Mouse (Mus musculus) cerebellum, adult 11 months (tissue): ENCODE measurements at regions not wholly inside any gene's neighbourhood (a gene's known extent, or its start where the extent isn't known, plus 50 kb on each side); places are given as distances from the start of the nearest gene placed in this dataset.
"Not testable (repeated sequence)": the region's sequence is repeated elsewhere in the genome, so short reads cannot be mapped to it uniquely, and the experiment has no call there.

Experiments used
- DNase-seq: peaks from one replicate; pipeline ENCODE4 v3.0.0; 2022

DNA sequence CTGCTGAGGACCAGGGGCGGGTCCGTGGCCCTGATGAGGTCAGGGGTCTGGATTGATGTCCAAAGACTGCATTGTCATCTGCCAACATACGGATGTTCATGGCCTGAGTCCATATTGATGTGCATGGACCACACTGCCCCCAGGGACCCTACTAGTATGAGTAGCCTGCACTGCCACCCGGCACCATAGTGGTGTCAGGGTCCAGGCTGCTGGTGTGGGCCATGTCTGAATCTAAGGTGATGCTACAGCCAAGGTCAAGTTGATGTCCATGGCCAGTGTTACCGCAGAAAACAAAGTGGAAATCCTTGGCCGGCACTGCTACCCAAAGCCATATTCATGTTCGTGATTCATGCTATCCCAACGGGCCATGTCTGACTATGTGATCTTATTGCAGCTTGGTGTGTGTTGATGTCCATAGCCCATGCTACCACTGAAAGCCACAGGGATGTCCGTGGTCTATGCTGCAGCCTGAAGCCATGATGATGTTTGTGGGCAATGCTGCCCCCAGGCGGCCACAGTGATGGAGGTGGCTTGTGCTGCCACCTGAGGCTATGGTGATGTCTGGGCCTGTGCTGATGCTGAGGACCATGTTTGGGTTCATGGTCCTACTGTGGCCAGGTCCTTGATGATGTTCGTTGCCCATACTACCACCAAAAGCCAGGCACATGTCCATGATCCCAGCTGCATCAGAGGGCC is 130.5 kb downstream of the Iqub start:
- peak; percentile 10 for DNase-seq

DNA sequence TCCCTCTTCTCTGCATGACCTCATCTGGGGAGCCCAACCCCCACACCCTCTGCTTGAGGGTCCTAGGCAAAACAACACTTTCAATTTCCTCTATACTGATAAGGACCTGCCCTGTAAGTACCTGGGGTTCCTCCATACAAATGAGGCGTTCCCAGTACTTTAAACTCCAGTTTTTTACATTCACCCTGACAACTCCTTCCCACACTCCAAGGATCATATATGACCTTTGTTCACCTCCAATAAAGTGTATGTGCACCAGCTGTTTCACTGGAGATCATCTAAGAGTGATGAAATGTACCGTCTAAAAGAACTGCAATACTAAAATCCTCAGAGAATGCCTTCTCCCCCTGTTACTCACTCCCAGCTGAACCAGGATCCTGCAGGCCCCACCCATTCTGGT is 135.0 kb downstream of the Iqub start:
- no peak for DNase-seq

DNA sequence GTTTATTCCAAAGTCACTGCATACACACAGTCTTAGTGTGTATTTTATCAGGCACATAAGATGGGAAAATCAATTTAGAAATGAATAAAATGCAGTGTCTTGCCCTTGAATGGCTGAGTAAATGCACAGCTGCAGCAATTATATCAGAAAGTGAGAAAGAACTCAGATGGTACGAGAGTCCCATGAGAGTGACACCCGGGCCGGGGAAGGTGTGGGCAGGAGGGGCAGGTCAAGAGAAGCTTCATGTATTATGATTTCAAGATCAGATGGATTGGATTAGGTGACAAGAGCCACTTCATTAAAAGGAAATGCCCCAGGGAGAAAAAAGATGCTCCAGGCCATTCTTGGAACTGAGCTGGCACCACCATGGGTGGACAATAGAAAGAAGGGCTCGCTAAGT is 138.1 kb downstream of the Iqub start:
- DNase-seq: no peak

DNA sequence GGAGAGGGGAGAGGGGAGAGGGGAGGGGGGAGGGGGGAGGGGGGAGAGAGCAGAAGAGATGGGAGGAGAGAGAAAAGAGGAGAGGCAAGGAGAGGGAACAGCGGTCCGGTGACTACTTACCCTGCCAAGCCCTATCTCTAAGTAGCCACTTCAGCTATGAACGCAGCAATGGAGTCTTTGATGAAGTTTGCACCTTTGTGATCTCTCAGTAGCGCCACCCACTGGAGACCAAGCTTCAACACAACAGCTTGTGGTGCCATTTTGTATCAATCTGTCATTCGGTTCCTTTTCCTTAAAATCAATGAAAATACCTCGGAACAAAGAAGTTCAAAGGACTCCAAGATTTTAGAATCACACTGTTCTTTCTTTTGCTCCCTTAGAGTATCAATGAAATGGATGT is 141.7 kb downstream of the Iqub start:
- no peak for DNase-seq

DNA sequence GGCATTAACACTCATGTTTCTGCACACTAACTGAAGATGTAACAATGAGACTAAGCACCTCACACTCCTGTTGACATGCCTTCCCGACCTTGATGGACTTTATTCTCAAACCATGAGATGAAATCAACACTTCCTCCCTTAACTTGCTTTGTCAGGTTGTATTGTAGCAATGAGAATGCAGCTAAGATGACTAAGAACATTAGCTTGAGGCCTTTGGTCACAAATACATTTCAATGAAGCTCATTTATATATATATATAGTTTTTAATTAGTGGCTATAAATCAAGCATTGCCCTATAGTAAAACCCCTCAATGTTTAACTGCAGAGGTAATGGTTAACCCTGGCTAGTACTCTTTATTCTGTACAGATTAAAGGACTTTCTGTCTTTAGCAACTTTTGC is 143.2 kb downstream of the Iqub start:
- DNase-seq: no peak

DNA sequence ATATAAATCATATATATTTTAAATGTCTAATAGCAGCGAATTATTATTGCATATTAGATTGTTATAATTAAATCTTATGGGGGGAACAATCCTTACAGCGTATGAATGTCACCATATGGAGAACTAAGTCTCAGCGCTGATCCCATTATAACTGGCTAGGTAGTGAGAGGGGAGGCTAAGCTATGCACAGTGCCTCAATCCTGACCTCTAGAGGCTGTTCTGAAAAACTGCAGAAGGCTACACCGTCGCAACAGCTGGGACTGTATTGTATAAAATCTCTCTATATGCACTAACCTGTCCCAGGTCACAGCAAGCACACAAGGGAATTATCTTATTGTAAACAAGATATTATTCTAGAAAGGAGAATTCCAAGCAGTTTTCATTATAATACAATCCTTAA is 164.0 kb downstream of the Iqub start:
- DNase-seq: peak; percentile 44

DNA sequence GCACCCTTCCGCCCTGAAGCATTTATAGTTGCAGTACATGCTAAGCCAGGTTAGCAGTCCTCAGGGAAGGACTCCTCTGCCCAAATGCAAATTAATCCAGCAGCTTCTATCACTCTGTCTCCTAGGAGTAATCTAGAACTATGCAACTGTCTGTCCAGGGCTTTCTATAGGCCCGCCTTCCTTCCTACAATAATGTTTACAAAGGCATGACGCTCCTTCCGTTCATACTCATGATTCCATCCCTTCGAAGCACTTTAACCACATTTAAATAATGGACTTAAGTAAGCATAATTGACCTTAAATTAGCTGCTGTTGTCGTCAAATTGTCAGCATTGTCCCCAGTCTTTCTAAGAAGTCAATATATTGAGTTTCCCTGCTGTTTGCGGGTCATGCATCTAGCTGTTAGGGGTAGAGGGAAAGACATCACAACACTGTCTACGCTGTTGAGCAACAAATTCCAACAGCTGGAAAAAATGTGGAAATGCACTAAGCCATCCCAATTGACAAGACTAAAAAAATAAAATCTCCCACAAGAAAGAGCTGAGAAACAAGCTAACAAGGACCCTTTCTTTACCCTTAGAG is 166.3 kb downstream of the Iqub start:
- no peak for DNase-seq

DNA sequence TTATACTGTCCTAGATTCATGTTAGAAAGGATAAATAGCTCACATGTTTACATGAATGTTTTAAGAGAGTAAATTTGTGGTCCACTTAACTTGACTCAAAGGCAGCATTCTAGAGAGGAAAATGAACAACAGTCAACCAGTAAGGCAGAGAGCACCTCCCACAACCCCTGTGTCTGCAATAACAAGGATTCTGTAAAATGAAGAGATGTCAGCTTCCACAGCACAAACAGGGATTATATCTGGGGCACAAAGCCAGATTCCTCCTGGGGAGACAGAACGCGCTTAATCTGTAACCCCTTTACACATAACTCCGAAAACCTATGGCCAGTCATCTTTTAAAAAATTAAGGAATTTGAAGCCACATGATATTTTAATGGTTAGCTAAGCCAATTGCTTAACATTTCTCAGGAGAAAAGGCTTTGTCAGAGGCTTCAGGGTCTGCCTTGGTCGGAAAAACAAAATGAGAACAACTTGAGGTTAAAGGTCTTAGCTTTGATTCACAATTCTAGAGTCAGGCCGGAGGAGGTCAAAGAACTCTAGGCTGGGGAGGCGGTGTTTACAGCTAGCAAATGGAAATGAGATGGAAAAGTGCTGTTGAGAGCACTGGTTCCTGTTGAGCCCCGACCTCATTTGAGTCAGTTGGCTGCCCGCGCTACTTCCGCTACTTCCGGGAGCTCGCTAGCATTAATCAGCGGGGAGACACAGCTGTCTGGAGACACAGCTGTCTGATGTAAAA is 167.0 kb downstream of the Iqub start:
- DNase-seq: no peak

DNA sequence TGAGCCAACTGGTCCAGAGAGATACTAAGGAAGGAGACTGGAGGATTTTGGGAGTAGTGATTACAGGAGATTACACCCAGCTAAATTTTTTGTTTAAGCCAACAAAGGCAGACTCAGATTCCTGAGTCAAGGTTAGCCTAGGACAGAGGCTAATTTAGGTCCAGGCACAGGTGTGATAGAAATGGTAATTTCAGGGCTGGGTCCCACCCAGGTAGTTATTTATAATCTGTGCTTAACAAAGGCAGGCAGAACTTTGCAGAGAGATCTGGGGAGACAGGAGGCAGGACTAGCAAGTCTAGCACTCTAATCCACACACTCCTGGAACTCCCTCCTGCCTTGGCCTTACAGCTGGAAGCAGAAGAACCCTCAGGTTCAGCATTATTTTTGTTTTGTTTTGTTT is 172.4 kb downstream of the Iqub start:
- no peak for DNase-seq

DNA sequence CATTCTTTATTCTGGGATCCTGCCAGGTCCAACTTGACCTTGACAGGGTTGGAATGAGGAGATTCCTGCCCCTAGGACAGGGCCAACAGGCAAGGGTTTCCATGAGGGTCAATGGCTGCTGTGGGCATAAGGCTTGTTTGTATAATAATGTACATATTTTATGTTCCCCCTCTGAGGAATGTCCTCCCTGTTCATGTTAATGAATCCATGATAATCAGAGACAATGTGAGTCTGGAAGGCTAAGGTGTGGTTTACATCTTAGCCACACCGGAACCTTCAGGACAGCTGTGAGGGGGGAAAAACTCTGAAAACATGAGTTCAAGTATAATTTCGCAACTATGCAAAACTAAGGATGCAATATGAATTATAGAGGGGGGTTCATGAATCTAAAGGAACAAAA is 172.8 kb downstream of the Iqub start:
- no peak for DNase-seq

DNA sequence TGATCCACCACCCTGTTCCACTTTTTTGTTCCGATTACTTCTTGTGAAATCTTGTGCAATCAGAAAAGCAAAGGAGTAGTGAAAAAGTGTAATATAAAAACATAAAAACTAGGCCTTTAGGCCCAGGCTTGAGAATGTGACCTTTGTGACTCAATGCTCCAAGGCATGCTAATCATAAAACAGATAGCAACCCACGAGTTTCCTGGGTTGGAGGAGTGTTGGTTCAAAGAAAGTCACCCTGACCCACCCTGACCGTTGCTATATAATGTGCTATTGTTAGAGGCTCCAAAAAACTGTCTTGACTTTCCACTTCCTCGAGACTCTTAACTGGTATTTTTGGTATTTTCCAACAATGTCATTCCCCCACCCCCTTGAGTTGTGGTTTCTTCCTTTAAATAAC is 172.2 kb upstream of the Slc13a1 start:
- DNase-seq: not testable (repeated sequence)

DNA sequence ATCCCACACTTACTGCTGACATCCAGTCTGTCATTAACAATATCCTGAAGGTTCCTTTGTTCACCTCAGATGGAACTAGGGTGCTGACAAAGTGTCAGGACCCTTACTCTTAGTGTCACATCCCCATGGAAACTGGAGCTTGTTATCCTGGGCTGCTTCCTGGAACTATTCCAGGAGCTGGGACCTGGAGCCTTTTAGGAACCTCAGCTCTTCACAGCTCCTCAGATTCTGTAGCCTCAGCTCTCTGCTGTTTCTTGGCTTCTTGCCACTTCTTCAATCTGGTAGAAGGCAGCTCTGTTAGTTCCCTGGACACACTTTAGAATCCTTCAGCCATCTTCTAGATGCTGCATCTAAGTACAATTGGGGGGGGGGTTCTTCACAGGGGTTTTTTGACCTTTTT is 157.3 kb upstream of the Slc13a1 start:
- peak; percentile 38 for DNase-seq

DNA sequence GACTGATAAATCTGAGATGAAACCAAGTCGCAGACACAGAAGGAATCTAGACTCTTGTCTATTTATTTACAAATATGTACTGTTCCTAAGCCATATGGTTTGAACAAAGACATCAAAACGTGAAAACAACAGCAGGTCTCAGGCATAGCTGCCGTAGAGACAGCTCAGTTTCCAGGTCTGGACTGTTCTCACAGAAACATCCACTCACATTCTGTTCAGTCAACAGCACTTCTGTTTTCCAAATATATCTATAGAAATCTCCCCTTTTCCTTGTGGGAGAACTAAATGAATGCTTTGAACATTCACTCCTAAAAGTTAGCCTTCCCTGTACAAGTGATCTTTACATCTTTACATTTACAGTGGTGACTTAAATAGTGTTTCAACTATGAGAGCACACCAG is 156.8 kb upstream of the Slc13a1 start:
- no peak for DNase-seq

DNA sequence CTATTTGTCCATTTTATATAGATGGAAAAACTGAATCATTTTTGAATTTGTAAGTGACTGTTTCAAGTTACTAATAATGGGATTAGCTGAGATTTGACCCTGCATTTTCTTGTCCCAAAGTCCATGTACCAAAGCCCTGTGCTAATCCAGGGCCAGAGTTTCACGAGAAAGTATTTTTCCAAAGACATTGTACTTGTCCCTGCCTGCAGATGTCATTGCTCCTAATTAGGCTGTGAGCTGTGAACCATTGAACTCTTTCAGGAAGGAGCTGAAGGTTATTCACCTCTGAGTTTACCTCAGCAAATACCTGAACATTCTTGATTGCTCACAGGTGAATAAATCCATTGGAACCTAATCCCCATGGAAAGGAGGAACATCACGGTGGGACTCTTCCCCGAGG is 154.5 kb upstream of the Slc13a1 start:
- DNase-seq: no peak

DNA sequence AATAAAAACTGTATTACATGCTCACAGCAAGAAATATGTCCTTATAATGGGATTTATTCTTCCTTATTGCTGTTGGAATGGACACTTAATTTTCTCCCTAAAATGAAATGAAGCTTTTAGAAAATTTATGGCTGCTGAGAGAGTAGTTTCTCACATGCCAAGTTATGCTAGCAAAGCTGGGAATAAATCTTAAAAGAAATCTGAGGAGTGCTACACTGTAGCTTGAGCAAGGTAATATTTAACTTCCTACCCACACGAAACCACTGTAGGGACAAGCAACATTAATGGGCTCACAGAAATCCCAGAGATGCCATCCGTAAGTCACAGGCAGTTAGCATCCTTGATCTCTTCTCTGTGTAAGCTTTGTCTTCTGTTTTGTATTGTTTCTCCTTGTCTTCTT is 151.0 kb upstream of the Slc13a1 start:
- DNase-seq: no peak

DNA sequence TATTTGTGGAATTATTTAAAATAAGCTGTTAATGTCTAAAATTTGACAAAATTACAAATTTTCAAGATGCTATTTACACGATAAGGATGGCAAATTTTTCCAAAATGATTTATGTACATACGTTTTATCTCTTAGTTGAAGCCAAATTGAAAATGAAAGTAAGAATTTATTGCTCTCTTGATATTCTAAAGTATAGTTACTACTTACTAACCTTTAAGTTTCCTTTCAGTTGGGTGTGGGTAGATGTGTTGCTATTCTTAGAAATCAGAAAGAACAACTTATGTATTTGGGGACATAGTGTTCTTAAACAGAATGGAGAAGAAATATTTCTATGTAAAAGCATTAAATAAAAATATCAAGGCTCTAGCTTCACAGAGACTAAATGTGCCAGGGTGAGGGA is 142.8 kb upstream of the Slc13a1 start:
- DNase-seq: no peak

DNA sequence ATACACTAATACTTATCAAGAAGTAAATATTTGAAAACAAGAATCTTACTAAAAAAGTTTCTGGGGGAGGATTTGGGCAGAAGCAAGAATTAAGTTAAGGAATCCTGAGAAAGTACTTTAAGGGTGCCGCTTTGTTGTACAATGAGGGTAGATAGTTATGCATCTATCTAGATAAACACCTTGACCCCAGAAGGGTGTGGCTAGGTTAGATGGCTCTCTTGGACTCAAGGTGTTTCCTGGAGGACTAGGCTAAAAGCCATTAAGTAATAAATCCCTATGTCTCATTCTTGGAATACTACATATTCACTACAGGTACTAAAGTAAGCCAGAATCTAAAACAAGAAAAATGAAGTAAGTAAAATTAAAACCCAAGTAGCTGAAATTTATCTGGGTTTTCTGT is 141.9 kb upstream of the Slc13a1 start:
- DNase-seq: no peak

DNA sequence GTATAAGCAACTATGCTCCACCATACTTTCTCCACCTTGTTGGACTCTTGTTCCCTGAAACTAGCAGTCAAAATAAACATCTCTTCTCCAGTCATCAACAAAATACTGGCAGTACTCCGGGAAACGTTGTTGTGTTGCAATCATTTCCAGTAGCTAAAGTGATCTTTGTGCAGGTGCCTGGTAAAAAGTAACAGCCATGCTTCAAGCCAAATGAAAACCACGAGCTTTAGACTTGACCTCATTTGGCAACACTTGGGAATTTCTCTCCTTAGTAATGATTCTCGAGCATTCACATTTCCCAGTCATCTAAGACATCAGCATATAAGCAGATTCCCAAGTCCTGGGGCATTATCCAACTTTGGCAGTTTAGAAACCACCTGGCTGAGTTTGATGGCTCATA is 133.8 kb upstream of the Slc13a1 start:
- DNase-seq: no peak

DNA sequence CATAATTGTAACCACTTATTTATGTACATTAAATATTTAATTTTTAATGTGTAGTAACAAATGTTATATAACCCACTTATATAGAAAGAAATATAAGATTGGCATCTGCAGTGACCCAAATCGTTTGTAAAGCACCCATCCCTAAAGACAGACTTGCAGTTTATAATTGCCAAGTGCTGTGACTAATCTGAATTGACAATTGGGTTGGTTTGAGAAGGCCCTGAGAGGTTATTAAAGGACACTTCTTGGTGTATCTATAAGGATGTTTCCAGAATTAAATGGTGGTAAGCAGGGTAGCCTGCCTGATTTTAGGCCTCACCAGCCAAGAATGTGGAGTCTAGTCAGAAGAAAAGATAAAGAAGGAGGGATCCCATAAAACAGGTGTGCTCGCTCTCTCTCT is 133.3 kb upstream of the Slc13a1 start:
- no peak for DNase-seq

DNA sequence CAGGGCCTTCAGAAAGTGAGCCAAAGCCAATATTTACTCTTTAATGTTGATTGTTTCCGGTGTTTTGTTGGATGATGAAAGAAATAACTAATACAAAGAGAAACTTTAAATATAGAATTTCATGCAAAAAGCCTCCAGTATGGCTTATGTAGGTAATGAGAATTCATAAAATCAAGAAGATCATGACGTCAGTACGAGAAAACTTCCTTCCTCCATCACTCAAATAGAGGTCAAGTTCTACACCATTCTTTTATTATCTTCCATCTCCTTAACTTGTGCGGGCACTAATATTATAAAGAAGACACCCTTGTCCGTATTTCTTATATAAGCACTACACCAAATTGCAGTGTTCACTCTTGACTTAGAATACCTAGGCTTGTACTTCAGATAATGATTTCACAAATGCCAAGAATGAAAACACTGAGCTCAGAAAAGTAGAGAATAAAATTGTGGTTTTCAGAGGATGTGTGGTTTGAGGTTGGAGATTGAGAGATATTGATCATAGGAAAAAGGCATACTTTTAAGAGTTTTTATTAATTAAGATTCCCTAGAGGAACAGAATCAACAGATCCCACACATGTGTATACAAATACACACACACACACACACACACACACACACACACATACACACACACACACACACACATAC is 130.8 kb upstream of the Slc13a1 start:
- no peak for DNase-seq

DNA sequence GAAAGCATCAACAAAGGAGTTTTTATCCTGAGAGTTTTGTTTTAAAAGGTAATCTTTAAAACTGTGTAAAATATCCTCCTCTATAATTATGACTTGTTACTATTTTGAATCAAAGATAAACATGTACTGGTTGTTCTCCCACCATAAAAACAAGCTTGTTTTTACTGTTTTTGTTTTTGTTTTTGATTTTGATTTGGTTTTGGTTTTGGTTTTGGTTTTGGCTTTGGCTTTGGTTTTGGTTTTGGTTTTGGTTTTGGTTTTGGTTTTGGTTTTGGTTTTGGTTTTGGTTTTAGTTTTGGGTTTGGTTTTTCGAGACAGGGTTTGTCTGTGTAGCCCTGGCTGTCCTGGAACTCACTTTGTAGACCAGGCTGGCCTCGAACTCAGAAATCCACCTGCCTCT is 120.9 kb upstream of the Slc13a1 start:
- not testable (repeated sequence) for DNase-seq

DNA sequence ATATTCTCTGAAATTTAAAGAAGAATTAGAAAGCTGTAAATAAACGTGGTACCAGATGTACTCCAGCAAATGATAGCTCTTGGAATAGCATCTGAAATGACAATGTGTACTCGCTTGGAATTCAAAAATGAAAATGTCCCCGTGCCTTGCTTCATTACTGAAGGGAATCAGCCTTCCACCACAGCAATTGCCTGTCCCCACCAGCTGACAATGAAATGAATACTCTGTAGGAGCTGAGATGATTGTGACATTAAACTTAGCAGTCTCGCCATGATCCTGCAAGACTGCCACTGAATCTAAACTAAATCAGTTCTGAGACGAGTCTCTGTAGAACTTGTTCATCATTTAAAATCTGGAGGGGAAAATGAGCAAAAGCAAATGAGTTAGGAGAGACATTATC is 104.9 kb upstream of the Slc13a1 start:
- no peak for DNase-seq

DNA sequence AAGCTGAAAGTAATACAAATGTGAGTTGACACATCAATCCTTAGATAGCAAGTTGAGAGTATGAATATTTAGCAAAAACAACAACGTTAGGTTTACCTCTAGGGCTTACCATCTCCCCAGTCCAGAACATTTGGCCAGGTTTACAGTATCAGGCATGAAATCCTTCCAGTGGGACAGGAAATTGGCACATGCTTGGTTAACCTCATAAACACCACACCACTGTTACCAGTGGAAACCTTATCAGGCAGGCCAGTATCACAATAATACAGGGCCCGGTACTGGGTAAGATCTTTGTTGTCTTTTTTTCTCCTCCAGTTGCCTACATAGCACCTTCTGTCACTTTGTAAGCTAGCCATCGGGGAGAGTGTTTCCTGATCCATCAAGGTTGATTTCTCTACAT is 101.7 kb upstream of the Slc13a1 start:
- DNase-seq: no peak

DNA sequence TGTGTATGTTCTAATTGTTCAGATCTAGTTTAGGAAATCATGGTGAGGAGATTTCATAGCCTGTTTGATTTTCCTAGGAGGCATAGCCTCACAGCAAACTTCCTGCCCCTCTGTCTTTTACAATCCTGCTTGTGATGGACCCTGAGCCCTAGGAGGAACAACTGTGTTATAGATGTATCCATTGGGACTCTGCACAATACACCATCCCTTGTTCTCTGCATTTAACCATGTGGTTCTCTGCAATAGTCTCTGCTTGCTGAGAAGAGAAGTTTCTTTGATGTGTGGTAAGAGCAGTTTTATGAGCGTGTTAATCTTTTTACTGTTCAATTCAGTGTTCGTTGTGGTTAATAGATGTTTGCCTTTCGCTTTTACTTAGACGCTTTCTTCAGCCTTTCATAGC is 95.9 kb upstream of the Slc13a1 start:
- no peak for DNase-seq
